Mouse (Mus musculus): ENCODE measurements around the gene Sbk3.

DNA sequence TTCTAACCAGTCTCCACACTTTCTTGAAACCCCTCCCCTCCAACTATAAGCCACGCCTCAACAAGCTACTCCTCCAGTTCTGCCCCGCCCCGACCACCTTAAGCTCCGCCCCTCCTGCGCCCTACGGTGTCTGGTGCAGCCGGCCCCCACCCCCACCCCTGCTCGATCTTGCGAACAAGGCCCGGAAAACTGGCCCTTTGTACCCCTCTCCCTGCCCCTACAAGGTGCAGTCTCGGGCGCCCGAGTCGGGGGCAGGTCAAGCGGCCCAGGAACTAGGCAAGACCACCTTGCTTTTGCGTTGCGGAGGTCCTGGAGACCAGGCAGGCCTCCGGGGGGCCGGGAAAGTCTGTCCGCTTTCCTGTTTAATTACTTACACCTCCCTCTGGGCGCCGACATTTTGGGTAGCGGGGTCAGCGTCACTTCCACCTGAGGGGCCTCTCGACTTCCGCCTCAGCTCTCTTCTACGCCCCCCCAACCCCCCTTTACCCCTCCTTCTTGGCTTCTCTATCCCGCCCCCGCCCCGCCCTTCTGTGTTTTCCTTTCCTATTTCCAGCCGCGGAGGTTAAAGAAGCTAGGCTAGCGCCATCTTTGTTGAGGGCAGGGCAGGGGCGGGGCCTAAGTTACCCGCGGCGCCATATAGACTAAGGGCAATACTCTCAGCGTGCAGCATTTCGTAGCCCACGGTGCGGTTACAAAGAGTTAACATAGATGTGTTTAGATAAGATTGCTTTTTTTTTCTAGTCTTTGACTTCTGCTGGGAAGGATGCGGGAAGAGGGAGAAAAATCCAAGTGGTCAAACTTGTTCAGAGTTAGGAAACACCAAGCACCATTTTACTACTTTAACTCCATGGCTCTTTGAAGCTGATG, 43.5 kb upstream of the Sbk3 start, which contains the start of the genes Zfp524 and Fiz1:
- TF ChIP-seq CTCF (IDR thresholded peaks at IDR 0.05; ENCODE audit: low read depth): no peak
- no peak for TF ChIP-seq EP300 (IDR thresholded peaks at IDR 0.05; ENCODE audit: low read depth)

Data from heart, postnatal 0 days (tissue).